Mouse (Mus musculus): Measurements from ENCODE around the gene Med4. TPM values are rescaled to one million over a fixed set of nuclear protein-coding genes. Genes with fewer than 3 reads are reported as not detected.

Gene Med4
- polyA plus RNA-seq, 1 experiment from 2014 or later, result 20.4 TPM

DNA sequence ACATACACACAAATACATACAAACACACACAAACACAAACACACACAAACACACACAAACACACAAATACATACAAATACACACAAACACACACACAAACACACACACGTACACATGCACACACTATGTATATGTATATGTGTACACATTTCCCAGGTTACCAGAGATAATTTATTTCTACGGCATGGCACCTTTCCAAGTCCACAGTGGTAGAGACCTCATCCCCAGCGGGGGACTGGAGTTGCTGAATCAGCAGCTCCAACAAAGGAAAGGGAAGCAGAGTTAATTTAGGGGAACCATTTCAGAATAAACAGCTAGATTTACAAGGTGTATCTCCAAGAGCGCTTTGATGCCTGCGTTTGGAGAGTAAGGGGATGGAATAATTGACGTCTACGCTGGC is 37.6 kb upstream of the Med4 start:
- 72% methylated on average over 7 of the region's 7 CpGs for WGBS (ENCODE audit: insufficient replicate concordance)
- no peak overlapping the region for H3K4me2 ChIP-seq (ENCODE audit: low read depth, low read length)
- ATAC-seq, result no peak
- no peak overlapping the region for H3K4me3 ChIP-seq (ENCODE audit: low read depth, low read length)
- peaks cover 15% of the 10 kb centered on the region for H3K4me1 ChIP-seq (ENCODE audit: insufficient read depth)
- H3K9ac ChIP-seq (replicated peaks), result no peak overlapping the region
- no peaks in the 10 kb centered on the region for H3K9me3 ChIP-seq (ENCODE audit: low read length)
- H3K27me3 ChIP-seq (ENCODE audit: insufficient read depth, low read length), result no peaks in the 10 kb centered on the region
- no peak for DNase-seq
- no peak overlapping the region for H3K27ac ChIP-seq (ENCODE audit: low read depth)
- no peaks in the 10 kb centered on the region for H3K36me3 ChIP-seq (replicated peaks; ENCODE audit: insufficient read depth, low read length)
- TF ChIP-seq CTCF (IDR thresholded peaks at IDR 0.05; ENCODE audit: low read depth) (no peak), EP300 (IDR thresholded peaks at IDR 0.05; ENCODE audit: low read depth) (no peak)

DNA sequence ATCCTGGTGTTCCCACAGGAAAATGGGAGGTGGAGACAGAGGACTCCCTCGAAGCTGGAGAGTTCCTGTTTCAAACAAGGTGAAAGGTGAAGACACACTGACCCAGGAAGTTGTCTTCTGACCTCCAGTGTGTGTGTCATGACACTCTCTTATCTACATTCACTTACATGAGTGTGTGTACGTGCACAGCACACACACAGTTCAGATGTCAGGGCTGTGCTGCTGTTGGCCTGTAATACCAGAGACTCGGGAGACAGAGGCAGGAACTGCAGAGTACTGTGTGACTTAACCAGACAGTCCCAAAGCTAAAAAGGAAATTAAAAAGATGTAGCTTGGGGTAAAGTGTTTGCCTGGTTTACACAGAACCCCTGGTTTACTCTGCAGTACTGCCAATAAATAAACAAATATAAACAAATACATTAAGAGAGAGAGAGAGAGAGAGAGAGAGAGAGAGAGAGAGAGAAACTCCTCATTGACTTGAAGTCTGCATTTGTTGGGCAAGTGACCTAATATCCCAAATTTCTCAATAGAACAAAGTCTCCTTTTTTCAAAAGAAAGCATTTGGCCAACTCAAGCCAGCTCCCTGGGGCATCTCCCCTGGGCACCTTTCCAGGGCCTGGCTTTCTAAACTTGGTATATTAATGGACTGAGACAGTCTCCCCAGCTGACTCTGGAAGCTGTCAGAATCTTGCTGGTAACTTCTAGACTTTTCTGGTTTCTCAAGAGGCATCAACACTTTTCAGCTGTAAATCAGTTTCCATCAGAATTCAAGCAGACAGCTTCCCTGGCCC is 36.0 kb upstream of the Med4 start:
- 25% methylated on average over 3 of the region's 3 CpGs for WGBS (ENCODE audit: insufficient replicate concordance)
- peak overlapping the region; percentile 62 for H3K27ac ChIP-seq (ENCODE audit: low read depth)
- no peak overlapping the region for H3K4me3 ChIP-seq (ENCODE audit: low read depth, low read length)
- DNase-seq, result peak; percentile 47
- 0 out of 2 replicates have a peak overlapping the region, but pooled peaks have one; percentile 26 for H3K4me2 ChIP-seq (ENCODE audit: low read depth, low read length)
- TF ChIP-seq EP300 (IDR thresholded peaks at IDR 0.05; ENCODE audit: low read depth), result no peak
- no peak for TF ChIP-seq CTCF (IDR thresholded peaks at IDR 0.05; ENCODE audit: low read depth)
- H3K4me1 ChIP-seq (ENCODE audit: insufficient read depth), result peaks cover 15% of the 10 kb centered on the region
- no peaks in the 10 kb centered on the region for H3K9me3 ChIP-seq (ENCODE audit: low read length)
- ATAC-seq, result peak; percentile 66; the same call in 1 of the 2 replicates
- no peaks in the 10 kb centered on the region for H3K27me3 ChIP-seq (ENCODE audit: insufficient read depth, low read length)
- no peak overlapping the region for H3K9ac ChIP-seq (replicated peaks)
- H3K36me3 ChIP-seq (replicated peaks; ENCODE audit: insufficient read depth, low read length), result no peaks in the 10 kb centered on the region

DNA sequence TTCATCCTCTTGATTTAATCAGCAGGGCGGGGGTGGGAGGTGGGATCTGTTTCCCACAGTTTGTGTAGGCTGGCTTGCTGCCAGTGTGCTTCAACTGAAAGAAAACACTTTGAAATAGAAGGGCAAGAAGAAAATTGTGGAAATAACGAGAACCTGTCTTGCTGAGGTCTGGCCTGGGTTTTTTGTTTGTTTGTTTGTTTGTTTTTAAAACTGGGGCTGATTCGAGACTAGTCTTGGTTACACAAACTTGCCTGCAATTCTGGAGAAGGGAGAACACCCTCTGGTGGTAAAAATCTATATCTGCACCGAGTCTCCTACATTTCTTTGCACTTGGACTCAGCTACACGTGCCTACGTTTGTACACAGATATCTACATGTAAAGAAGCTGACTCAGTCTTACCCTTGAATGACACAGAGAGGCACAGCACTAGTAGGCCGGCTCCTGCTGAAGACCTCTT is 35.2 kb upstream of the Med4 start:
- Histone ChIP-seq H3K9ac (replicated peaks) (no peak overlapping the region), H3K4me2 (ENCODE audit: low read depth, low read length) (0 out of 2 replicates have a peak overlapping the region, but pooled peaks have one; percentile 26), H3K4me3 (ENCODE audit: low read depth, low read length) (no peak overlapping the region), H3K9me3 (ENCODE audit: low read length) (no peaks in the 10 kb centered on the region), H3K4me1 (ENCODE audit: insufficient read depth) (peaks cover 11% of the 10 kb centered on the region), H3K36me3 (replicated peaks; ENCODE audit: insufficient read depth, low read length) (no peaks in the 10 kb centered on the region), H3K27ac (ENCODE audit: low read depth) (peak overlapping the region; percentile 18; the same call in 1 of the 2 replicates), H3K27me3 (ENCODE audit: insufficient read depth, low read length) (no peaks in the 10 kb centered on the region)
- ATAC-seq, result peak; percentile 66
- DNase-seq, result peak; percentile 20
- 11% methylated on average over 7 of the region's 7 CpGs for WGBS (ENCODE audit: insufficient replicate concordance)
- TF ChIP-seq CTCF (IDR thresholded peaks at IDR 0.05; ENCODE audit: low read depth) (peak; percentile 71), EP300 (IDR thresholded peaks at IDR 0.05; ENCODE audit: low read depth) (no peak)

DNA sequence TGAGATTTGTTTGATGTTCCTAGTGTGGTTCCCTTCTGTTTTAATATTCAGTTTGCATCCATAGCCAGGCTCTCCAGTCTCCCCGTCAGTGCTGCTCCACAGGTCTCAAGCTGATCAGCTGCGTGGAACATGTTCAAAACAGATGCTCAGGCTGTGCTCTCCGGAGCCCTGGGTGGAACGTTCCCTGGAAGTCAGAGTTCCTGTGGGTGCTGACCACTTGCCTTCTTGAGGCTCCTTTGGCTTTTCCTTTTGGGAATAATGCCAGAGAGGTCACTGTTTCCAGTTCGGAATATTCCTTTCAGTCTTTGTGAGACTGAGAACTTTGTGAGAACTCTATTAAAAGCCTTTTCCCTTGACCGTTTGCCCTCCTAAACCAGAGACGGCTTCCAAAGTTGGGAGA is 34.3 kb upstream of the Med4 start:
- WGBS (ENCODE audit: insufficient replicate concordance), result 76% methylated on average over 7 of the region's 7 CpGs
- no peaks in the 10 kb centered on the region for H3K9me3 ChIP-seq (ENCODE audit: low read length)

DNA sequence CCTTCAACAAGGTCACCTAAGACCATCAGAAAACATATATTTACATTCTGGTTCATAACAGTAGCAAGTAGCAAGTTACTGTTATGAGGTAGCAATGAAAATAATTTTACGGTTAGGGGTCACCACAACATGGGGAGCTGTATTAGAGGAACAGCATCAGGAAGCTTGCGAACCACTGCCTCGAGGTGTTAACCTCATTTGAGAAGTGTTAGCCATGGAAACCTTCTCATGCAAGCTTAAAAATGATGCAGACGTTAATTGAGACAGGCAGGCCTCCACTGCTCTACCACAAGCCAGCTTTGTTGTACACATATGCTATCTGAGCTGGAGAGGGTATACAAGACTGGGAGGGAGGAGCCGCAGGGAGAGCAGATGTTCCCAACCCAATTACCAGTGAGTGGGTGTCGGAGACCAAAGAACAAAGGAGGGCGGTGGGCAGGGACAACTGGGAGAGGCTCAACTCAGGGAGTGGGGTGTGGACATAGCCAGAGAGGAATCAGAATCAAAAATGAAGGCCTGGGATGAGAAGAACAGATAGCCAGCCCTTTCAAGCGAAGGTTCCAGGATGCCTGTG is 33.4 kb upstream of the Med4 start:
- H3K9ac ChIP-seq (replicated peaks), result no peak overlapping the region
- H3K4me3 ChIP-seq (ENCODE audit: low read depth, low read length), result no peak overlapping the region
- 79% methylated on average over 8 of the region's 8 CpGs for WGBS (ENCODE audit: insufficient replicate concordance)
- H3K9me3 ChIP-seq (ENCODE audit: low read length), result no peaks in the 10 kb centered on the region
- no peak overlapping the region for H3K4me2 ChIP-seq (ENCODE audit: low read depth, low read length)
- DNase-seq (no peak), ATAC-seq (no peak)
- no peaks in the 10 kb centered on the region for H3K36me3 ChIP-seq (replicated peaks; ENCODE audit: insufficient read depth, low read length)
- TF ChIP-seq CTCF (IDR thresholded peaks at IDR 0.05; ENCODE audit: low read depth) (no peak), EP300 (IDR thresholded peaks at IDR 0.05; ENCODE audit: low read depth) (no peak)
- peaks cover 11% of the 10 kb centered on the region for H3K4me1 ChIP-seq (ENCODE audit: insufficient read depth)
- no peak overlapping the region for H3K27ac ChIP-seq (ENCODE audit: low read depth)
- no peaks in the 10 kb centered on the region for H3K27me3 ChIP-seq (ENCODE audit: insufficient read depth, low read length)

More for the DNA sequence above, 34.3 kb upstream of the Med4 start:
- Histone ChIP-seq H3K27ac (ENCODE audit: low read depth) (no peak overlapping the region), H3K9ac (replicated peaks) (no peak overlapping the region), H3K4me3 (ENCODE audit: low read depth, low read length) (no peak overlapping the region), H3K36me3 (replicated peaks; ENCODE audit: insufficient read depth, low read length) (no peaks in the 10 kb centered on the region), H3K4me2 (ENCODE audit: low read depth, low read length) (no peak overlapping the region), H3K27me3 (ENCODE audit: insufficient read depth, low read length) (no peaks in the 10 kb centered on the region), H3K4me1 (ENCODE audit: insufficient read depth) (peaks cover 11% of the 10 kb centered on the region)
- TF ChIP-seq CTCF (IDR thresholded peaks at IDR 0.05; ENCODE audit: low read depth) (no peak), EP300 (IDR thresholded peaks at IDR 0.05; ENCODE audit: low read depth) (no peak)
- ATAC-seq (no peak), DNase-seq (no peak)

DNA sequence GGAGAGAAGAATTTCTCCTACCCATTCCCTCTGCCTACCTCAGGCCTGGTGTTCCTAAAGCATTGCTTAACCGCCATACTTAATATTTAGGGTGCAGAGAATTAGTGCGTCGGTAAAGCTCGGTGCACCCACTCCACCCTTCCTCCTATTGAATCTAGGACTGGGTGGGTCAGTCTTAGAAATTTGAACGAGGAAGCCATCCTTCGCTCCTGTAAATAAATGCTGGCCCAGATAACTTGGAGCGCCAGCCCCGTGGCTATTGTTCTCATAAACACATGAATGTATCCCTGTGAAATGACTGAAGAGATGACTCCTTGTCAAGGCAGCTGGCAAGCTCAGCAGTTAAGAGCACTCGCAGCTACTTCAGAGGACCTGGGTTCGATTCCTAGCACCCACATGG is 32.7 kb upstream of the Med4 start:
- no peaks in the 10 kb centered on the region for H3K27me3 ChIP-seq (ENCODE audit: insufficient read depth, low read length)
- WGBS (ENCODE audit: insufficient replicate concordance), result 80% methylated on average over 10 of the region's 10 CpGs
- H3K9ac ChIP-seq (replicated peaks), result no peak overlapping the region
- no peaks in the 10 kb centered on the region for H3K36me3 ChIP-seq (replicated peaks; ENCODE audit: insufficient read depth, low read length)
- ATAC-seq, result no peak
- H3K27ac ChIP-seq (ENCODE audit: low read depth), result no peak overlapping the region
- no peak overlapping the region for H3K4me2 ChIP-seq (ENCODE audit: low read depth, low read length)
- no peak for DNase-seq
- peaks cover 11% of the 10 kb centered on the region for H3K4me1 ChIP-seq (ENCODE audit: insufficient read depth)
- H3K9me3 ChIP-seq (ENCODE audit: low read length), result no peaks in the 10 kb centered on the region
- no peak for TF ChIP-seq EP300 (IDR thresholded peaks at IDR 0.05; ENCODE audit: low read depth)
- no peak for TF ChIP-seq CTCF (IDR thresholded peaks at IDR 0.05; ENCODE audit: low read depth)
- H3K4me3 ChIP-seq (ENCODE audit: low read depth, low read length), result no peak overlapping the region

Measured in liver, postnatal 0 days (tissue).